Mouse (Mus musculus) heart, embryonic 11.5 days (tissue): ENCODE results near the gene Igf1r. TPM values are rescaled to one million over a fixed set of nuclear protein-coding genes. Genes with fewer than 3 reads are reported as not detected.

Experiments
- ATAC-seq: fragments of 200-750 bp; cut with Nextera tagmentation; replicated peaks from 2 replicates; pipeline ENCODE4 v1.8.0; 2017; ENCODE audit warnings: moderate library complexity; ENCODE audit not compliant: insufficient number of reproducible peaks, low FRiP score, low TSS enrichment
- H3K27ac ChIP-seq: fragments of 300-500 bp; sonication (generic); 2 replicates; pipeline ENCODE4 v1.5.1; 2014; ENCODE audit warnings: mild to moderate bottlenecking, low read depth, low read length
- H3K27me3 ChIP-seq: fragments of 300-500 bp; sonication (generic); 2 replicates; pipeline ENCODE4 v1.6.1; 2014; ENCODE audit warnings: mild to moderate bottlenecking, low read length, mixed read lengths; ENCODE audit not compliant: control insufficient read depth, insufficient read depth
- H3K36me3 ChIP-seq: fragments of 300-500 bp; sonication (generic); 2 replicates; pipeline ENCODE4 v1.6.1; 2014; ENCODE audit warnings: mild to moderate bottlenecking, low read length, moderate library complexity, mixed read lengths; ENCODE audit not compliant: control insufficient read depth, insufficient read depth
- H3K4me1 ChIP-seq: fragments of 300-500 bp; sonication (generic); 2 replicates; pipeline ENCODE4 v1.6.1; 2014; ENCODE audit warnings: low read length; ENCODE audit not compliant: control insufficient read depth, insufficient read depth
- H3K4me2 ChIP-seq: fragments of 300-500 bp; sonication (generic); 2 replicates; pipeline ENCODE4 v1.6.1; 2014; ENCODE audit warnings: mild to moderate bottlenecking, moderate library complexity
- H3K4me3 ChIP-seq: fragments of 300-500 bp; sonication (generic); 2 replicates; pipeline ENCODE4 v1.5.1; 2014; ENCODE audit warnings: low read depth, low read length
- H3K9ac ChIP-seq: fragments of 300-500 bp; sonication (generic); 2 replicates; pipeline ENCODE4 v1.6.1; 2014; ENCODE audit warnings: mild to moderate bottlenecking, low read depth, low read length, moderate library complexity
- H3K9me3 ChIP-seq: fragments of 300-500 bp; sonication (generic); replicated peaks from 2 replicates; pipeline ENCODE4 v1.6.1; 2016; ENCODE audit warnings: low read length; ENCODE audit not compliant: control insufficient read depth
- WGBS: fragments of 180-500 bp; shearing (Covaris S2); extraction: QIAGEN DNeasy Blood & Tissue Kit; methylation state at CpG from one replicate; pipeline ENCODE4 v1.1.7; 2014; ENCODE audit not compliant: insufficient replicate concordance; 5-methylcytosine and 5-hydroxymethylcytosine counted together
- polyA plus RNA-seq: library from polyadenylated mRNA; unstranded; fragments of >200 nt; fragmentation: Nextera tagmentation; extraction: Ambion mirVana; gene quantifications from 2 replicates; pipeline ENCODE4 v1.2.1, GENCODE M21; 2014

Gene Igf1r
- polyA plus RNA-seq, 1 experiment from 2014 or later: 19.3 TPM

DNA sequence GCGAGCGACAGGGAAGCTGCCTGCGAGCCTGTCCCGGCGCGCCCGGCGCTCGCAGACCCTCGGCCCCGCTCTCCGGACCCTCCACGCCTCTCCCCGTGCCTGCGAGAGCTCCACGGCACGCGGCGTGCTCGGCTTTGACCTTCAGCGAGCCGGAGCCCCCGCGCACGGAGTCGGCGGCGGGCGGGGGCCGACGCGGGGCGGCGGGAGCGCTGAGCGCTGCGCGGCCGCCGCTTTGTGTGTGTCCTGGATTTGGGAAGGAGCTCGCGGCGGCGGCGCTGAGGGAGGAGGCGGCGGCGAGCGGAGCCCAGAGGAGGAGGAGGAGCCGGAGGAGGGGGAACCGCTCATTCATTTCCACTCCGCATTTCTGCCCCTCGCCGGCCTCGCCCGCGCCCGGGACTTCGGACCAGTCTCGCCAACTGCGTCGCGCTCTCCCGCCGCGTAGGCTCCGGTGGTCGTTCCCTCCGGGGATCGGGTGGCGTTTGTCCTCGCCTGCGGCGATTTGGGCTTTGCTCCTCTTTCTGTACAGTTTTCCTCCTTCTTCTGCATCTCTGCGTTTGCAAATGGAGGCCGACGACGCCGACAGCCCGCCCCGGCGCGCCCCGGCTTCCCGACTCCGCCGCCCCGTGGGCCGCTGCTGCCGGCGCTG, 468 bp upstream of the Igf1r start:
- peaks cover 27% of the 10 kb centered on the region for H3K4me1 ChIP-seq
- no peaks in the 10 kb centered on the region for H3K36me3 ChIP-seq
- WGBS: under 1% methylated on average over 78 of the region's 91 CpGs
- H3K27ac ChIP-seq: peak overlapping the region; percentile 100
- H3K4me3 ChIP-seq: peak overlapping the region; percentile 95
- peak; percentile 50 for ATAC-seq
- H3K27me3 ChIP-seq: no peaks in the 10 kb centered on the region
- H3K9ac ChIP-seq: peak overlapping the region; percentile 98
- H3K9me3 ChIP-seq: no peaks in the 10 kb centered on the region
- H3K4me2 ChIP-seq: peak overlapping the region; percentile 97

DNA sequence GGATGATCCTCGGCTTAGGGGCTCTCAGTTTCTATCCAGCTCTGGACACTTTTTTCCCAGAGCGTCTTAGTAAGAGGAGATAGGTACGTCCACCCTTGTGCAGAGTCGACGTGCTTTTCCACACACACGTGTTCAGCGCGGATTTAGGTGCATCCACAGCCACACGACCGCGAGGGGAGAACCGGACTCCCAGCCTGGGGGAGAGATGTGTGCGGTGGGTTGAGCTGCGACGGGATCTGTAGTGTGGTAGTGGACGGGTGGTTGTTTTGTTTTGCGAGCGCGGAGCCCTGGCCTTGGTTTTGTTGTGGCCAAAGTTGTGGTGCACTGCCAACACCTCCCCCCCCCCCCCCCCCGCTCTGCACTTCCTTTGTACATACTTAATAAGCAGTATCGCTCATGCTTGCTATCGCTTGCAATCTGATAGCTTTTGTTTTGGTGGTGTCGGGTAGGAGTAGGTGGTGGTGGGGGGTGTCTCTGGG, 1.2 kb downstream of the Igf1r start:
- Histone ChIP-seq H3K4me1 (peaks cover 42% of the 10 kb centered on the region), H3K4me2 (peak overlapping the region; percentile 97), H3K27me3 (no peaks in the 10 kb centered on the region), H3K27ac (peak overlapping the region; percentile 100), H3K4me3 (peak overlapping the region; percentile 95), H3K9ac (peak overlapping the region; percentile 98), H3K9me3 (no peaks in the 10 kb centered on the region), H3K36me3 (no peaks in the 10 kb centered on the region)
- no peak for ATAC-seq
- WGBS: under 1% methylated on average over 22 of the region's 23 CpGs

DNA sequence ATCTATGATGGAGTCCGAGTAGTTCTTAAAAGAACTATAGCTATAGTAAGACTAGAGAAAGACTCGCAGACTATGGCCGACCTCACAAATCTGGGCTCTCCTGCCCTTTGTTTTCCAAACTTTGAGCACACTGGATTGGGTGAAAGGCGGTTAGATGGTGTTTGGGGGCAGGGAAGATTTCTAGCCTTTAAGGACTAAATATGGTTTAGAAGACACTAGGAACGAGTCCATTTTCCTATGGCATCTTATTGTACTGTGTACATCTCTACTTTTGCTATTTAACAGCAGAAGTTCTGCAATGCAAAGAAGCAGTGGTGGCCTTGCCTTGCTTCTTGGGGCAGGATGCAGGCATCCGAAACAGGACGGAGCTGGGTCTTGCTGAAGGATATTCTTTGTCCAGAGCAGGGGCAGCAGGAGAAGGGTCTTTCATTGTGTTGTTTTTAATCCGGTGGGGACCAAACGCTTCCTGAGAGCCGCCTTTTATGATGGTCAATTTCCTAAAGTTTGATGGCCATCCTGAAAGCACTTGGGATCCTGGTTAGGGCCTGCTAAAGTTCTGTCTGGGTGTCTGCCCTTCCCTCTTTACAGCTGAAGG, 2.1 kb downstream of the Igf1r start:
- Histone ChIP-seq H3K36me3 (no peaks in the 10 kb centered on the region), H3K4me3 (peak overlapping the region; percentile 95), H3K4me2 (peak overlapping the region; percentile 97), H3K4me1 (peaks cover 46% of the 10 kb centered on the region), H3K27me3 (no peaks in the 10 kb centered on the region), H3K9me3 (no peaks in the 10 kb centered on the region), H3K9ac (peak overlapping the region; percentile 98), H3K27ac (peak overlapping the region; percentile 29; the same call in 1 of the 2 replicates)
- no peak for ATAC-seq
- 13% methylated on average over 10 of the region's 10 CpGs for WGBS

DNA sequence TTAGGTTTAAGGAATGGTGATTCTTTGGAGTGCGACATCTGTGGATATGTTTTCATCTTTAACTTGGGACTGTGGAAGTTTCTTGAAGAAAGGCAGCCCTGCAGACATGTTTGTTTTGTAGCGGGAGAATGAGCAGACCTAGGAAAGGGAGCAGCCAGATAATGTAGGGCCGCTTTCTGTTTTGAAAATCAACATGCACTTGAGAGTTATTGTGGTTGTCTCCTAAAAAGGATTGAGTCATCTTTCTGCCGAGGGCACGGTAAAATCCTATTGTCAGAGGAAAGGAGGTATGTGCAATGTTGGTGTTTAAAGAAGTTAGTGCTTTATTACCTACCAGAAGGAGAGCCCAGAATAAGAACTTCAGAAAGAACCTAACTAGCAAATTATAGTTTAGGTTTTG, 2.6 kb downstream of the Igf1r start:
- H3K27ac ChIP-seq: peak overlapping the region; percentile 29; the same call in 1 of the 2 replicates
- no peaks in the 10 kb centered on the region for H3K9me3 ChIP-seq
- no peaks in the 10 kb centered on the region for H3K27me3 ChIP-seq
- H3K4me1 ChIP-seq: peaks cover 50% of the 10 kb centered on the region
- peak overlapping the region; percentile 95 for H3K4me3 ChIP-seq
- H3K9ac ChIP-seq: peak overlapping the region; percentile 98
- no peaks in the 10 kb centered on the region for H3K36me3 ChIP-seq
- no peak for ATAC-seq
- peak overlapping the region; percentile 97 for H3K4me2 ChIP-seq
- WGBS: 24% methylated on average over 5 of the region's 5 CpGs

DNA sequence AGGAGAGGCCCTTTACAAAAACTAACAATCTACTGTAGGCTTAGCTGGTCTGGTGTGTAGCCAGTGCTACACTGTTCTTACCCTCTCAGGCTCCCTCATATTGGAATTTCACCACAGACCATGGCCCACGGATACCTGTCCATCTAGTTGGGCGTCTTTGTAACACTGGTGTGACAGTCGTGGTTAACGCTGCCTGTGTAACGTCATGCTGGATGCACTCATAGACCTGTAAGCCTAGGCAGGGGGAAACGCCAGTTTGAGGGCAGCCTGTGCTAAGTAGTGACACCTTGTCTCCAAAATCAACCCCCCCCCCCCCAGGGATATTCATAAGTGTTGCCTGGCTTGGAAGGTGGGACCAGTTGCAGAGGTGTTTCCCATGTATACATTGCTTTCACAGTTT, 4.7 kb downstream of the Igf1r start:
- no peak overlapping the region for H3K27ac ChIP-seq

DNA sequence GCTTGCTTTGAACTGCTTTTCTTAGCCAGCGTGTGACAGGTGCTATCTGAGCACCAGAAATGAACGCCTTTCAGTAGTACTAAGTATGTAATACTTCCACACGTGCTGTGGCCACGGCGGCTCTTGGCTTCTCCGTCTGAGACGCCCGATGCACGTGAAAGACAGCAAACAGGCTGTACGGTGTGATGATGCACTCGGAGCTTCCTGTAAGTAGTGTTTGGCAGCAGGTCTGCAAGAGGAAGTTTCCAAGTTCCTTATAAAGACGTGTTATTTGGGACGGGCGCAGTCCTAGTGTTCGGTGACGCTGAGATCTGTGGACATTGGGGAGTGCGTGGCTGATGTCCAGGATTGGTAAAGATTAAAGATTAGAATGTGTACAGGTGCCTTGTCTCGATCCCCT, 5.4 kb downstream of the Igf1r start:
- H3K9ac ChIP-seq: no peak overlapping the region
- peak overlapping the region; percentile 45 for H3K4me2 ChIP-seq
- WGBS: 50% methylated on average over 18 of the region's 18 CpGs
- no peaks in the 10 kb centered on the region for H3K27me3 ChIP-seq
- H3K9me3 ChIP-seq: no peaks in the 10 kb centered on the region
- H3K36me3 ChIP-seq: no peaks in the 10 kb centered on the region
- H3K27ac ChIP-seq: no peak overlapping the region
- peaks cover 70% of the 10 kb centered on the region for H3K4me1 ChIP-seq
- no peak overlapping the region for H3K4me3 ChIP-seq
- no peak for ATAC-seq

More for the DNA sequence above, 4.7 kb downstream of the Igf1r start:
- WGBS: 55% methylated on average over 6 of the region's 6 CpGs
- peak overlapping the region; percentile 29; the same call in 1 of the 2 replicates for H3K4me2 ChIP-seq
- H3K4me1 ChIP-seq: peaks cover 69% of the 10 kb centered on the region
- no peaks in the 10 kb centered on the region for H3K9me3 ChIP-seq
- no peaks in the 10 kb centered on the region for H3K27me3 ChIP-seq
- no peak for ATAC-seq
- no peak overlapping the region for H3K4me3 ChIP-seq
- H3K9ac ChIP-seq: no peak overlapping the region
- H3K36me3 ChIP-seq: no peaks in the 10 kb centered on the region

DNA sequence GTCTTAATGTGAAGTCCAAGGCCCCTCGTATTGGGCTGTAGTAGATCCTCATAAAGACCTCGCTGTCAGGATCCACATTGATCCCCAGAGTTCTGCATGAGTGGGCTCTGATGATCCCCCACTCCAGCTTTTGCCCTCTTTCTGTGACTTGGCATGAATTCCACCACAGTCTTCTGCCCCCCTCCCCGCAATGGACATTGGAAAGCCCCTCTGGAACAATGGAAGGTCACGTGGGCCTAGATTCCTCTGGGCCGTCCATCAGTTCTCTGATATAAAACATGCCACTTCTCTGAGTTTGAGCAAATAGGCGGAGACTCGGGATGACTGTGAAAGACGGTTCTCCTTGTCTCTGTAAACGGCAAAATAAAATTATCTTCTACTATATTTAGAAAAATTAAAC, 8.1 kb downstream of the Igf1r start:
- Histone ChIP-seq H3K4me3 (no peak overlapping the region), H3K9me3 (no peaks in the 10 kb centered on the region), H3K27ac (no peak overlapping the region), H3K36me3 (no peaks in the 10 kb centered on the region), H3K4me2 (no peak overlapping the region), H3K9ac (no peak overlapping the region), H3K4me1 (peaks cover 70% of the 10 kb centered on the region), H3K27me3 (no peaks in the 10 kb centered on the region)
- no peak for ATAC-seq
- WGBS: 49% methylated on average over 9 of the region's 9 CpGs

DNA sequence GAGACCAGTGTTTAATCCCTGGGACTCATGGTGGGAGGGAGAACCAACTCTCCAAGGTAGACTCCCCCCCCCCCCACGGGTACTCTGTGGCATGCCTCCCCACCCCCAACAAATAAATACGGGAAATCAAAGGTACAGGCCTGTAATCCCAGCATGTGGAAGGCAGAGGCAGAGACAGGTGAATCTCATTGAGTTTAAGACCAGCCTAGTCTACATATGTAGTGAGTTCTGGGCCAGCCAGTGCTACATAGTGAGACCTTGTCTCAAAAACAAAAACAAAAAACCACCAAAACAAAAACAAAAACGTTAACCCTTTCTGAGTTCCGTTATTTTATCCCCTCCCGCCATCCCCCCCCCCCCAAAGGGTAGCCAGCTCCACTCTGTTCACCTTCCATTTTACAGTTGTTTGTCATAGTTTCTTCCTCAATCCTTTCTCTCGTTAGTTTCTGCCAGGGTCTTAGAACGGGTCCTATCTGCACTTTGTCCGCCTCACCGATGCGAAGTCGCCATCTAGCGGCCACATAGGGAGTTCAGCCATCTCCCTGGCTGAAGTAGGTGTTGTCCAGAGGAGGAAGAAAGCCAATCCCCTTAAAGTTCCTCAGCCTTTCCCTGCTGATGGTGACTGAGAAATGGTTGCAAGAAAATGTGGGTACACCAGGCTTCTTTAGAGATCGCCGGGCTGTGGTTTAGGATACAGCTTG, 9.1 kb downstream of the Igf1r start:
- Histone ChIP-seq H3K36me3 (no peaks in the 10 kb centered on the region), H3K4me2 (peak overlapping the region; percentile 12), H3K4me1 (peaks cover 67% of the 10 kb centered on the region), H3K4me3 (no peak overlapping the region), H3K27me3 (no peaks in the 10 kb centered on the region), H3K9ac (no peak overlapping the region), H3K27ac (no peak overlapping the region), H3K9me3 (no peaks in the 10 kb centered on the region)
- WGBS: 13% methylated on average over 14 of the region's 14 CpGs
- no peak for ATAC-seq
